24 mouse cellular contexts compared by ENCODE assay signal in genomic region chr1:130744961-130745360, GRCm38 (mm10). TPM values are rescaled to one million over a fixed set of nuclear protein-coding genes. Genes with fewer than 3 reads are reported as not detected.
"Had no signal": no experiment of that assay in that cellular context is flagged by ENCODE, and none has a peak within 500 bp of the region (broad histone marks: within the 10 kb centered on the region; RNA-seq: fewer than 3 reads in every experiment).

No protein-coding gene starts in this region.

- H3K27me3 ChIP-seq: intestine, embryonic 15.5 days; limb, embryonic 13.5 days; midbrain, embryonic 13.5 days; neural tube, embryonic 12.5 days; neural tube, embryonic 15.5 days; stomach, embryonic 15.5 days had no signal

- H3K9me3 ChIP-seq: intestine, embryonic 15.5 days; limb, embryonic 10.5 days; limb, embryonic 13.5 days; midbrain, embryonic 13.5 days; neural tube, embryonic 12.5 days; neural tube, embryonic 15.5 days; stomach, embryonic 15.5 days had no signal

- H3K9ac ChIP-seq: intestine, embryonic 15.5 days; limb, embryonic 13.5 days; lung, embryonic 14.5 days; midbrain, embryonic 13.5 days; neural tube, embryonic 12.5 days; neural tube, embryonic 15.5 days; stomach, embryonic 15.5 days had no signal

- H3K4me3 ChIP-seq: intestine, embryonic 15.5 days; layer of hippocampus, adult 2 months; limb, embryonic 10.5 days; limb, embryonic 13.5 days; midbrain, embryonic 13.5 days; neural tube, embryonic 12.5 days; neural tube, embryonic 15.5 days; stomach, embryonic 15.5 days had no signal

- H3K4me2 ChIP-seq: intestine, embryonic 15.5 days; limb, embryonic 13.5 days; lung, embryonic 14.5 days; midbrain, embryonic 13.5 days; neural tube, embryonic 12.5 days; neural tube, embryonic 15.5 days; stomach, embryonic 15.5 days had no signal

- H3K4me1 ChIP-seq: limb, embryonic 13.5 days; midbrain, embryonic 13.5 days; neural tube, embryonic 12.5 days; neural tube, embryonic 15.5 days had no signal

- ATAC-seq: midbrain, embryonic 13.5 days had no signal

- DNase-seq: kidney, adult 18-20 months; kidney, postnatal 25 days; layer of hippocampus, adult 9-11 months; right cerebral cortex, adult 18-20 months; right cerebral cortex, postnatal 14 days; right cerebral cortex, postnatal 4 days; thymus, postnatal 25 days had no signal

- H3K27ac ChIP-seq: intestine, embryonic 15.5 days; kidney, postnatal 0 days; layer of hippocampus, adult 2 months; limb, embryonic 10.5 days; limb, embryonic 13.5 days; macrophage; midbrain, embryonic 13.5 days; neural tube, embryonic 12.5 days; neural tube, embryonic 15.5 days; stomach, embryonic 15.5 days had no signal

- H3K36me3 ChIP-seq: intestine, embryonic 15.5 days; limb, embryonic 10.5 days; limb, embryonic 13.5 days; midbrain, embryonic 13.5 days; neural tube, embryonic 12.5 days; neural tube, embryonic 15.5 days had no signal

RNA-seq across cellular contexts. Expression of gene Gm29427, which starts 29.4 kb away (rescaled TPM):
- polyA plus RNA-seq: intestine, embryonic 15.5 days; kidney, embryonic 14.5 days; kidney, postnatal 0 days; large intestine, adult 2 months; limb, embryonic 10.5 days; limb, embryonic 13.5 days; liver, adult 2 months; lung, embryonic 14.5 days; lung, postnatal 0 days; macrophage; midbrain, postnatal 0 days; neural tube, embryonic 12.5 days; neural tube, embryonic 15.5 days; stomach, embryonic 15.5 days; thymus, postnatal 0 days had no signal

RNA-seq across cellular contexts. Expression of gene Fcamr, which starts 55.7 kb away (rescaled TPM):
- polyA plus RNA-seq: kidney, embryonic 14.5 days; limb, embryonic 10.5 days; limb, embryonic 13.5 days; lung, embryonic 14.5 days; macrophage; midbrain, embryonic 13.5 days; midbrain, postnatal 0 days; neural tube, embryonic 12.5 days; neural tube, embryonic 15.5 days; thymus, postnatal 0 days had no signal
